Mouse (Mus musculus): ENCODE results near the gene Hpd. TPM values are rescaled to one million over a fixed set of nuclear protein-coding genes. Genes with fewer than 3 reads are reported as not detected.
A peak's percentile ranks its signal among the peaks of the same experiment; 100 is the strongest.

Gene Hpd
- polyA plus RNA-seq, 1 experiment from 2014 or later = 61.7 TPM

GRCm38 (mm10) chr5:123134875-123135382 lies 47.6 kb downstream of the Hpd start:
- H3K9ac ChIP-seq = peak overlapping the region; percentile 64
- H3K27me3 ChIP-seq = peaks cover 15% of the 10 kb centered on the region
- peaks cover 87% of the 10 kb centered on the region for H3K4me1 ChIP-seq (replicated peaks)
- H3K4me2 ChIP-seq = peak overlapping the region; percentile 99
- peak overlapping the region; percentile 95 for H3K4me3 ChIP-seq (replicated peaks)
- WGBS (ENCODE audit: insufficient replicate concordance) = 48% methylated on average over 8 of the region's 8 CpGs
- no peaks in the 10 kb centered on the region for H3K9me3 ChIP-seq (replicated peaks)
- H3K27ac ChIP-seq (replicated peaks) = peak overlapping the region; percentile 99
- ATAC-seq (ENCODE audit: insufficient read depth) = no peak
- peaks cover 26% of the 10 kb centered on the region for H3K36me3 ChIP-seq (replicated peaks)

GRCm38 (mm10) chr5:123134186-123134874 lies 48.2 kb downstream of the Hpd start:
- peaks cover 26% of the 10 kb centered on the region for H3K36me3 ChIP-seq (replicated peaks)
- H3K4me2 ChIP-seq = peak overlapping the region; percentile 99
- peak overlapping the region; percentile 95 for H3K4me3 ChIP-seq (replicated peaks)
- ATAC-seq (ENCODE audit: insufficient read depth) = no peak
- no peaks in the 10 kb centered on the region for H3K9me3 ChIP-seq (replicated peaks)
- peaks cover 87% of the 10 kb centered on the region for H3K4me1 ChIP-seq (replicated peaks)
- WGBS (ENCODE audit: insufficient replicate concordance) = 47% methylated on average over 13 of the region's 13 CpGs
- peaks cover 18% of the 10 kb centered on the region for H3K27me3 ChIP-seq
- H3K27ac ChIP-seq (replicated peaks) = peak overlapping the region; percentile 99
- peak overlapping the region; percentile 64 for H3K9ac ChIP-seq

GRCm38 (mm10) chr5:123133784-123134143 lies 48.8 kb downstream of the Hpd start:
- ATAC-seq (ENCODE audit: insufficient read depth) = no peak
- Histone ChIP-seq H3K27me3 (peaks cover 18% of the 10 kb centered on the region), H3K9ac (0 out of 2 replicates have a peak overlapping the region, but pooled peaks have one; percentile 64), H3K36me3 (replicated peaks) (peaks cover 26% of the 10 kb centered on the region), H3K4me2 (peak overlapping the region; percentile 99; the same call in 1 of the 2 replicates), H3K9me3 (replicated peaks) (no peaks in the 10 kb centered on the region), H3K4me3 (replicated peaks) (no peak overlapping the region), H3K27ac (replicated peaks) (peak overlapping the region; percentile 99), H3K4me1 (replicated peaks) (peaks cover 89% of the 10 kb centered on the region)
- WGBS (ENCODE audit: insufficient replicate concordance) = 54% methylated on average over 7 of the region's 7 CpGs

GRCm38 (mm10) chr5:123133083-123133783 lies 49.3 kb downstream of the Hpd start:
- Histone ChIP-seq H3K4me1 (replicated peaks) (peaks cover 88% of the 10 kb centered on the region), H3K9ac (0 out of 2 replicates have a peak overlapping the region, but pooled peaks have one; percentile 71), H3K27me3 (peaks cover 18% of the 10 kb centered on the region), H3K27ac (replicated peaks) (peak overlapping the region; percentile 84), H3K36me3 (replicated peaks) (peaks cover 26% of the 10 kb centered on the region), H3K4me3 (replicated peaks) (peak overlapping the region; percentile 60), H3K9me3 (replicated peaks) (no peaks in the 10 kb centered on the region), H3K4me2 (peak overlapping the region; percentile 99)
- 17% methylated on average over 18 of the region's 18 CpGs for WGBS (ENCODE audit: insufficient replicate concordance)
- ATAC-seq (ENCODE audit: insufficient read depth) = no peak

GRCm38 (mm10) chr5:123132308-123133071 lies 50.0 kb downstream of the Hpd start, which contains the start of gene Rhof:
TSS of gene Rhof (minus strand) at chr5:123132692.
- ATAC-seq (ENCODE audit: insufficient read depth) = peak; percentile 75
- no peaks in the 10 kb centered on the region for H3K9me3 ChIP-seq (replicated peaks)
- peaks cover 18% of the 10 kb centered on the region for H3K27me3 ChIP-seq
- peaks cover 84% of the 10 kb centered on the region for H3K4me1 ChIP-seq (replicated peaks)
- peak within 1 kb of the TSS; percentile 60 for H3K4me3 ChIP-seq (replicated peaks)
- peak within 1 kb of the TSS; percentile 71 for H3K9ac ChIP-seq
- H3K4me2 ChIP-seq = peak within 1 kb of the TSS; percentile 99
- under 1% methylated on average over 44 of the region's 44 CpGs for WGBS (ENCODE audit: insufficient replicate concordance)
- peaks cover 26% of the 10 kb centered on the region for H3K36me3 ChIP-seq (replicated peaks)
- peak within 1 kb of the TSS; percentile 84 for H3K27ac ChIP-seq (replicated peaks)

- WGBS (ENCODE audit: insufficient replicate concordance) = 62% methylated on average over 5 of the region's 5 CpGs
- Histone ChIP-seq H3K4me2 (no peak overlapping the region), H3K9ac (no peak overlapping the region), H3K4me3 (replicated peaks) (no peak overlapping the region), H3K9me3 (replicated peaks) (no peaks in the 10 kb centered on the region), H3K4me1 (replicated peaks) (peaks cover 84% of the 10 kb centered on the region), H3K36me3 (replicated peaks) (peaks cover 26% of the 10 kb centered on the region), H3K27me3 (peaks cover 18% of the 10 kb centered on the region), H3K27ac (replicated peaks) (no peak overlapping the region)
- ATAC-seq (ENCODE audit: insufficient read depth) = no peak
Observed at GRCm38 (mm10) chr5:123130814-123131148, 51.7 kb downstream of the Hpd start.

GRCm38 (mm10) chr5:123130030-123130813 lies 52.3 kb downstream of the Hpd start:
- no peak overlapping the region for H3K4me3 ChIP-seq (replicated peaks)
- WGBS (ENCODE audit: insufficient replicate concordance) = 84% methylated on average over 9 of the region's 9 CpGs
- peaks cover 18% of the 10 kb centered on the region for H3K27me3 ChIP-seq
- no peak for ATAC-seq (ENCODE audit: insufficient read depth)
- no peak overlapping the region for H3K4me2 ChIP-seq
- no peak overlapping the region for H3K27ac ChIP-seq (replicated peaks)
- peaks cover 23% of the 10 kb centered on the region for H3K36me3 ChIP-seq (replicated peaks)
- peaks cover 84% of the 10 kb centered on the region for H3K4me1 ChIP-seq (replicated peaks)
- no peaks in the 10 kb centered on the region for H3K9me3 ChIP-seq (replicated peaks)
- no peak overlapping the region for H3K9ac ChIP-seq

- Histone ChIP-seq H3K4me1 (replicated peaks) (peaks cover 84% of the 10 kb centered on the region), H3K9me3 (replicated peaks) (no peaks in the 10 kb centered on the region), H3K27me3 (peaks cover 18% of the 10 kb centered on the region), H3K4me3 (replicated peaks) (no peak overlapping the region), H3K9ac (no peak overlapping the region), H3K4me2 (0 out of 2 replicates have a peak overlapping the region, but pooled peaks have one; percentile 21), H3K36me3 (replicated peaks) (peaks cover 13% of the 10 kb centered on the region), H3K27ac (replicated peaks) (peak overlapping the region; percentile 66; the same call in 1 of the 2 replicates)
- ATAC-seq (ENCODE audit: insufficient read depth) = no peak
- 43% methylated on average over 10 of the region's 10 CpGs for WGBS (ENCODE audit: insufficient replicate concordance)
Observed at GRCm38 (mm10) chr5:123129170-123129757, 53.3 kb downstream of the Hpd start.

GRCm38 (mm10) chr5:123128426-123129169 lies 53.9 kb downstream of the Hpd start:
- Histone ChIP-seq H3K9ac (no peak overlapping the region), H3K27ac (replicated peaks) (peak overlapping the region; percentile 66), H3K27me3 (peaks cover 18% of the 10 kb centered on the region), H3K36me3 (replicated peaks) (peaks cover 7% of the 10 kb centered on the region), H3K4me1 (replicated peaks) (peaks cover 78% of the 10 kb centered on the region), H3K4me2 (peak overlapping the region; percentile 21; the same call in 1 of the 2 replicates), H3K4me3 (replicated peaks) (no peak overlapping the region), H3K9me3 (replicated peaks) (no peaks in the 10 kb centered on the region)
- 17% methylated on average over 10 of the region's 10 CpGs for WGBS (ENCODE audit: insufficient replicate concordance)
- ATAC-seq (ENCODE audit: insufficient read depth) = no peak

Measured in liver, embryonic 15.5 days (tissue).